ENCODE assay signal across 18 mouse cellular contexts in the genomic region with DNA sequence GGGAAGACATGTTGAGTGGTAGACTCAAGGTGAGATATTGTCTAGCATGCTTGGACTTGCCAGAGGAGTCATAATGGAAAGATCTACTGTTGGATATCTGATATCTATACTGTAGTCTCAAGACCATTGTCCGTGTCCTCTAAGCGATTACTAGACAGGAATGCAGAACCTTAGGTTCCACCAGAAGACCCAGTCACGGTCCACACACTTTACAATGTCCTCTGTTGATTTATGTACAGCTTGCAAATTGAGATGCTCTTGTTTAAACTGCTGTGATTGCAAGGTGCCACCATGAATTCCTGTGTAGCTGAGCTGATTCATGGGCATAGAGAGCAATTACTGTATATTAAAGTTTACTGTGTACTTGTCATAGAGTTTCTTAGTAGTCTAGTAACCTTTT.
"Had no signal": no experiment of that assay in that cellular context is flagged by ENCODE, and none has a peak within 500 bp of the region (broad histone marks: within the 10 kb centered on the region; RNA-seq: fewer than 3 reads in every experiment).

No protein-coding gene starts in this region.

- ATAC-seq: midbrain, embryonic 13.5 days; midbrain, embryonic 15.5 days had no signal

- H3K27me3 ChIP-seq: midbrain, embryonic 13.5 days; midbrain, embryonic 15.5 days; neural tube, embryonic 13.5 days; neural tube, embryonic 15.5 days had no signal

- H3K9ac ChIP-seq: lung, embryonic 14.5 days; midbrain, embryonic 13.5 days; midbrain, embryonic 15.5 days; neural tube, embryonic 13.5 days; neural tube, embryonic 15.5 days had no signal

- H3K36me3 ChIP-seq: midbrain, embryonic 10.5 days; midbrain, embryonic 13.5 days; midbrain, embryonic 15.5 days; neural tube, embryonic 13.5 days; neural tube, embryonic 15.5 days had no signal

- H3K27ac ChIP-seq: midbrain, embryonic 10.5 days; midbrain, embryonic 13.5 days; midbrain, embryonic 15.5 days; neural tube, embryonic 13.5 days; neural tube, embryonic 15.5 days had no signal

- DNase-seq: lung, adult 18-20 months; lung, embryonic 14.5 days; lung, postnatal 10 days; lung, postnatal 4 days; retina, postnatal 1 day; right cerebral cortex, adult 18-20 months; right cerebral cortex, postnatal 25 days; right cerebral cortex, postnatal 4 days; spleen, adult 18-20 months; thymus, adult 18-20 months; thymus, postnatal 14 days; thymus, postnatal 36 days had no signal

- H3K4me2 ChIP-seq: lung, embryonic 14.5 days; midbrain, embryonic 13.5 days; midbrain, embryonic 15.5 days; neural tube, embryonic 13.5 days; neural tube, embryonic 15.5 days had no signal

- H3K4me3 ChIP-seq: midbrain, embryonic 10.5 days; midbrain, embryonic 13.5 days; midbrain, embryonic 15.5 days; myocyte; neural tube, embryonic 13.5 days; neural tube, embryonic 15.5 days had no signal

- H3K9me3 ChIP-seq: midbrain, embryonic 10.5 days; midbrain, embryonic 13.5 days; midbrain, embryonic 15.5 days; neural tube, embryonic 13.5 days; neural tube, embryonic 15.5 days had no signal

- H3K4me1 ChIP-seq: midbrain, embryonic 10.5 days; midbrain, embryonic 15.5 days; neural tube, embryonic 13.5 days had no signal
